Mouse (Mus musculus): ENCODE measurements around the gene Lrrc46. TPM values are rescaled to one million over a fixed set of nuclear protein-coding genes. Genes with fewer than 3 reads are reported as not detected.

The Lrrc46 gene
- polyA plus RNA-seq, 1 experiment, result not detected

DNA sequence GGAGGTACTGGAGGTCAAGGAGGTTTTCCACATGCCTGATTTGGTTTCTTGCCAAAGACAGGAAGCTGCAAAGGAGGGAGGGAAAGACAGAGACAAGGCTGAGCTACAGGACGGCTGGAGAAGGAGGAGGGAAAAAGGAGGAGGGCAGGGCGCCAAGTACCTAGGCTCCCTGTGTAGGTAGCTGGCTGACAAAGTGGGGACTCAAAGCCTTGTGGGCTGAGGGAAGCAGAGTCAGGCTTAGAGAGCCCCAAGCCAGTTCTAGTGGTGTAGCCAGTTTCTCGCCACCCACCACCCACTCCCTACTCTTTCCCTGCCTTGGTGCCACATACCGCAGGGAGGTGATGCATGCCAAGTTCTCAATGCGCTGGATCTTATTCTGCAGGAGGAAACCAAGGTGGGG lies 5.1 kb downstream of the Lrrc46 start:
- no peaks in the 10 kb centered on the region for H3K27me3 ChIP-seq (ENCODE audit: control insufficient read depth)
- peaks cover 12% of the 10 kb centered on the region for H3K4me1 ChIP-seq (ENCODE audit: control insufficient read depth)
- H3K4me3 ChIP-seq (replicated peaks), result no peak overlapping the region
- no peaks in the 10 kb centered on the region for H3K9me3 ChIP-seq (ENCODE audit: control insufficient read depth, low read length)
- no peak for TF ChIP-seq GATA1 (IDR thresholded peaks at IDR 0.05; ENCODE audit: low read length)
- no peak for TF ChIP-seq TAL1 (IDR thresholded peaks at IDR 0.05; ENCODE audit: low read length)
- peaks cover 3% of the 10 kb centered on the region; the same call in 1 of the 2 replicates for H3K36me3 ChIP-seq (ENCODE audit: control insufficient read depth)

GRCm38 (mm10) chr11:97033781-97034180 lies 7.4 kb downstream of the Lrrc46 start:
- no peaks in the 10 kb centered on the region for H3K9me3 ChIP-seq (ENCODE audit: control insufficient read depth, low read length)
- peaks cover 17% of the 10 kb centered on the region for H3K4me1 ChIP-seq (ENCODE audit: control insufficient read depth)
- H3K27me3 ChIP-seq (ENCODE audit: control insufficient read depth), result no peaks in the 10 kb centered on the region
- TF ChIP-seq GATA1 (IDR thresholded peaks at IDR 0.05; ENCODE audit: low read length) (no peak), TAL1 (IDR thresholded peaks at IDR 0.05; ENCODE audit: low read length) (no peak)
- no peak overlapping the region for H3K4me3 ChIP-seq (replicated peaks)
- H3K36me3 ChIP-seq (ENCODE audit: control insufficient read depth), result peaks cover 3% of the 10 kb centered on the region; the same call in 1 of the 2 replicates

- Histone ChIP-seq H3K9me3 (ENCODE audit: control insufficient read depth, low read length) (no peaks in the 10 kb centered on the region), H3K36me3 (ENCODE audit: control insufficient read depth) (peaks cover 3% of the 10 kb centered on the region; the same call in 1 of the 2 replicates), H3K27me3 (ENCODE audit: control insufficient read depth) (no peaks in the 10 kb centered on the region), H3K4me3 (replicated peaks) (no peak overlapping the region), H3K4me1 (ENCODE audit: control insufficient read depth) (peaks cover 17% of the 10 kb centered on the region)
- TF ChIP-seq GATA1 (IDR thresholded peaks at IDR 0.05; ENCODE audit: low read length) (no peak), TAL1 (IDR thresholded peaks at IDR 0.05; ENCODE audit: low read length) (no peak)
These were observed 8.7 kb downstream of the Lrrc46 start for GRCm38 (mm10) chr11:97032499-97032898.

DNA sequence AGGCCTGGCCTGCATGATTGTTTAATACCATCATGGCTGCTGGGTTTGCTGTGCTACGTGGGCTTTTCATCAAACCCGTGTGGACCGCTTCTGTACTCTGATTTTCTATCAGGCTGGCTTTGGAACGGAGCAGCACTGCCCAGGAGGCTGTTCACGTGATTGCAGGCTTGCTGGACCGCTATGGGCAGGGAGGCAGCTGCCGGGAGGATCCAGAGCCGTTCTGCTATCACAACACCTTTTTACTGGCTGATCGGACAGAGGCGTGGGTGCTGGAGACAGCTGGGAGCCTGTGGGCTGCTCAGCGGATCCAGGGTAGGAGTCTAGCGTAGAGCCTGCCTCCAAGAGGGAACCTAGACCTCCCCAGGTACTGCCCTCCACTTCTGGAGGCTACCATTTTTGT lies 9.2 kb downstream of the Lrrc46 start:
- Histone ChIP-seq H3K4me3 (replicated peaks) (no peak overlapping the region), H3K27me3 (ENCODE audit: control insufficient read depth) (peaks cover 1% of the 10 kb centered on the region; the same call in 1 of the 2 replicates), H3K4me1 (ENCODE audit: control insufficient read depth) (peaks cover 17% of the 10 kb centered on the region), H3K9me3 (ENCODE audit: control insufficient read depth, low read length) (no peaks in the 10 kb centered on the region), H3K36me3 (ENCODE audit: control insufficient read depth) (peaks cover 3% of the 10 kb centered on the region; the same call in 1 of the 2 replicates)
- TF ChIP-seq GATA1 (IDR thresholded peaks at IDR 0.05; ENCODE audit: low read length), result no peak
- no peak for TF ChIP-seq TAL1 (IDR thresholded peaks at IDR 0.05; ENCODE audit: low read length)

DNA sequence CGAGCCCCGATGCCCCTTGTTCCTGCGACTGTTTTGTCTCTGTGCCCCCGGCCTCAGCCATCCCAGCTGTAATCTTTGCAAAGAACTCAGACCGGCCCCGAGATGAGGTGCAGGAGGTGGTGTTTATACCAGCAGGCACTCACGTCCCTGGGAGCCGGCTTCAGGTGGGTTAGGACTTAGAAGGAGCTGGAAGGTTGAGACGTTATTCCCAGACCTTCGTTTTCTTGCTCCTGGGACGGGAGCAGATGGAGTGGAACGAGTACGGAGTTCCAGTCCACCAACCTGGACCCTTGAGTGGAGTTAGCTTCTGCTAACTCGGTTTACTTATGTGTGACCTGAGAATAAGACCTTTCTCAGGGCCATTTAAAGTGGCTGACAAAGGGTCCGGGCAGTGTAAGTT lies 10.8 kb downstream of the Lrrc46 start:
- peaks cover 10% of the 10 kb centered on the region for H3K27me3 ChIP-seq (ENCODE audit: control insufficient read depth)
- TF ChIP-seq GATA1 (IDR thresholded peaks at IDR 0.05; ENCODE audit: low read length) (no peak), TAL1 (IDR thresholded peaks at IDR 0.05; ENCODE audit: low read length) (no peak)
- H3K4me3 ChIP-seq (replicated peaks), result peak overlapping the region; percentile 67
- H3K9me3 ChIP-seq (ENCODE audit: control insufficient read depth, low read length), result no peaks in the 10 kb centered on the region
- peaks cover 3% of the 10 kb centered on the region; the same call in 1 of the 2 replicates for H3K36me3 ChIP-seq (ENCODE audit: control insufficient read depth)
- peaks cover 25% of the 10 kb centered on the region for H3K4me1 ChIP-seq (ENCODE audit: control insufficient read depth)

- H3K36me3 ChIP-seq (ENCODE audit: control insufficient read depth), result peaks cover 3% of the 10 kb centered on the region; the same call in 1 of the 2 replicates
- H3K9me3 ChIP-seq (ENCODE audit: control insufficient read depth, low read length), result no peaks in the 10 kb centered on the region
- peak; percentile 69 for TF ChIP-seq GATA1 (IDR thresholded peaks at IDR 0.05; ENCODE audit: low read length)
- no peak for TF ChIP-seq TAL1 (IDR thresholded peaks at IDR 0.05; ENCODE audit: low read length)
These were observed 11.4 kb downstream of the Lrrc46 start, which contains the start of gene Scrn2 for GRCm38 (mm10) chr11:97029686-97030417. TSS of gene Scrn2 (plus strand) at chr11:97029938.

GRCm38 (mm10) chr11:97025721-97026344 lies 15.4 kb downstream of the Lrrc46 start:
- Histone ChIP-seq H3K4me1 (ENCODE audit: control insufficient read depth) (peaks cover 34% of the 10 kb centered on the region), H3K27me3 (ENCODE audit: control insufficient read depth) (peaks cover 56% of the 10 kb centered on the region), H3K4me3 (replicated peaks) (peak overlapping the region; percentile 36), H3K36me3 (ENCODE audit: control insufficient read depth) (no peaks in the 10 kb centered on the region), H3K9me3 (ENCODE audit: control insufficient read depth, low read length) (peaks cover 11% of the 10 kb centered on the region; the same call in 1 of the 2 replicates)
- TF ChIP-seq GATA1 (IDR thresholded peaks at IDR 0.05; ENCODE audit: low read length) (no peak), TAL1 (IDR thresholded peaks at IDR 0.05; ENCODE audit: low read length) (no peak)

More at GRCm38 (mm10) chr11:97029686-97030417, 11.4 kb downstream of the Lrrc46 start, which contains the start of gene Scrn2:
- Histone ChIP-seq H3K4me1 (ENCODE audit: control insufficient read depth) (peaks cover 25% of the 10 kb centered on the region), H3K27me3 (ENCODE audit: control insufficient read depth) (peaks cover 15% of the 10 kb centered on the region), H3K4me3 (replicated peaks) (peak within 1 kb of the TSS; percentile 67)

- TF ChIP-seq GATA1 (IDR thresholded peaks at IDR 0.05; ENCODE audit: low read length) (no peak), TAL1 (IDR thresholded peaks at IDR 0.05; ENCODE audit: low read length) (no peak)
- Histone ChIP-seq H3K27me3 (ENCODE audit: control insufficient read depth) (peaks cover 64% of the 10 kb centered on the region), H3K4me3 (replicated peaks) (no peak overlapping the region), H3K9me3 (ENCODE audit: control insufficient read depth, low read length) (peaks cover 11% of the 10 kb centered on the region; the same call in 1 of the 2 replicates), H3K36me3 (ENCODE audit: control insufficient read depth) (no peaks in the 10 kb centered on the region), H3K4me1 (ENCODE audit: control insufficient read depth) (peaks cover 26% of the 10 kb centered on the region)
These were observed 16.2 kb downstream of the Lrrc46 start for GRCm38 (mm10) chr11:97024977-97025376.

- Histone ChIP-seq H3K4me1 (ENCODE audit: control insufficient read depth) (peaks cover 20% of the 10 kb centered on the region), H3K36me3 (ENCODE audit: control insufficient read depth) (no peaks in the 10 kb centered on the region), H3K9me3 (ENCODE audit: control insufficient read depth, low read length) (peaks cover 15% of the 10 kb centered on the region; the same call in 1 of the 2 replicates), H3K4me3 (replicated peaks) (peak overlapping the region; percentile 57), H3K27me3 (ENCODE audit: control insufficient read depth) (peaks cover 93% of the 10 kb centered on the region)
- TF ChIP-seq TAL1 (IDR thresholded peaks at IDR 0.05; ENCODE audit: low read length) (no peak), GATA1 (IDR thresholded peaks at IDR 0.05; ENCODE audit: low read length) (no peak)
These were observed 19.2 kb downstream of the Lrrc46 start for GRCm38 (mm10) chr11:97021873-97022484.

Data from erythroblast, embryonic 14.5 days (primary cell).